Mouse (Mus musculus): ENCODE measurements around the gene Sox18. TPM values are rescaled to one million over a fixed set of nuclear protein-coding genes. Genes with fewer than 3 reads are reported as not detected.

Sox18 gene
- total and polyA plus RNA-seq, 3 experiments: 37.8 to 105 (median 46.2) TPM

- TF ChIP-seq EP300 (IDR thresholded peaks at IDR 0.05; ENCODE audit: insufficient read depth, low read depth, low read length) (no peak), CTCF (IDR thresholded peaks at IDR 0.05) (no peak), POLR2A (IDR thresholded peaks at IDR 0.05; ENCODE audit: insufficient read depth, low read depth, low read length) (no peak)
- H3K4me1 ChIP-seq (ENCODE audit: control insufficient read depth, insufficient read depth, low read length): no peaks in the 10 kb centered on the region
- no peaks in the 10 kb centered on the region for H3K27me3 ChIP-seq (ENCODE audit: control insufficient read depth, insufficient read depth, low read length)
- intact Hi-C loops (cut with DNase I): no loop called here
- no peak overlapping the region for H3K27ac ChIP-seq
- no peaks in the 10 kb centered on the region for H3K36me3 ChIP-seq (ENCODE audit: control insufficient read depth, insufficient read depth, low read length)
- no peak overlapping the region for H3K9ac ChIP-seq (ENCODE audit: low read depth, low read length)
- H3K79me2 ChIP-seq (replicated peaks; ENCODE audit: control insufficient read depth, insufficient read depth, low read length): 0 out of 2 replicates have a peak, but pooled peaks cover 1% of the 10 kb centered on the region
- WGBS: 94% methylated on average over 3 of the region's 3 CpGs
- H3K4me3 ChIP-seq: no peak overlapping the region
- DNase-seq: no peak
Observed at GRCm38 (mm10) chr2:181645666-181646065, 25.8 kb downstream of the Sox18 start.

GRCm38 (mm10) chr2:181644361-181644760 is 27.1 kb downstream of the Sox18 start:
- H3K4me3 ChIP-seq: no peak overlapping the region
- H3K27ac ChIP-seq: no peak overlapping the region
- TF ChIP-seq CTCF (IDR thresholded peaks at IDR 0.05) (peak; percentile 85), POLR2A (IDR thresholded peaks at IDR 0.05; ENCODE audit: insufficient read depth, low read depth, low read length) (no peak), EP300 (IDR thresholded peaks at IDR 0.05; ENCODE audit: insufficient read depth, low read depth, low read length) (0 out of 2 replicates have a peak, but pooled peaks have one; percentile 37)
- H3K79me2 ChIP-seq (replicated peaks; ENCODE audit: control insufficient read depth, insufficient read depth, low read length): 0 out of 2 replicates have a peak, but pooled peaks cover 1% of the 10 kb centered on the region
- no peaks in the 10 kb centered on the region for H3K27me3 ChIP-seq (ENCODE audit: control insufficient read depth, insufficient read depth, low read length)
- H3K9ac ChIP-seq (ENCODE audit: low read depth, low read length): no peak overlapping the region
- no peaks in the 10 kb centered on the region for H3K36me3 ChIP-seq (ENCODE audit: control insufficient read depth, insufficient read depth, low read length)
- no peak for DNase-seq
- no peaks in the 10 kb centered on the region for H3K4me1 ChIP-seq (ENCODE audit: control insufficient read depth, insufficient read depth, low read length)
- intact Hi-C loops (cut with DNase I): loop anchor here (5.0 kb wide), 1 partner anchor 38 kb away; the partner anchor contains the start of gene Tcea2
- WGBS: 90% methylated on average over 2 of the region's 2 CpGs

- Histone ChIP-seq H3K27me3 (ENCODE audit: control insufficient read depth, insufficient read depth, low read length) (no peaks in the 10 kb centered on the region), H3K4me3 (no peak overlapping the region), H3K4me1 (ENCODE audit: control insufficient read depth, insufficient read depth, low read length) (no peaks in the 10 kb centered on the region), H3K27ac (no peak overlapping the region), H3K79me2 (replicated peaks; ENCODE audit: control insufficient read depth, insufficient read depth, low read length) (no peaks in the 10 kb centered on the region), H3K36me3 (ENCODE audit: control insufficient read depth, insufficient read depth, low read length) (no peaks in the 10 kb centered on the region; the same call in none of the 2 replicates), H3K9ac (ENCODE audit: low read depth, low read length) (no peak overlapping the region)
- intact Hi-C loops (cut with DNase I): no loop called here
- TF ChIP-seq CTCF (IDR thresholded peaks at IDR 0.05) (no peak), POLR2A (IDR thresholded peaks at IDR 0.05; ENCODE audit: insufficient read depth, low read depth, low read length) (no peak), EP300 (IDR thresholded peaks at IDR 0.05; ENCODE audit: insufficient read depth, low read depth, low read length) (no peak)
- WGBS: 82% methylated on average over 3 of the region's 3 CpGs
- DNase-seq: no peak
Observed at GRCm38 (mm10) chr2:181635865-181636264, 35.6 kb downstream of the Sox18 start.

GRCm38 (mm10) chr2:181632624-181633023 is 38.8 kb downstream of the Sox18 start:
- H3K27me3 ChIP-seq (ENCODE audit: control insufficient read depth, insufficient read depth, low read length): no peaks in the 10 kb centered on the region
- no peaks in the 10 kb centered on the region for H3K4me1 ChIP-seq (ENCODE audit: control insufficient read depth, insufficient read depth, low read length)
- no peak for DNase-seq
- peaks cover 1% of the 10 kb centered on the region; the same call in 1 of the 2 replicates for H3K79me2 ChIP-seq (replicated peaks; ENCODE audit: control insufficient read depth, insufficient read depth, low read length)
- 99% methylated on average over 6 of the region's 6 CpGs for WGBS
- TF ChIP-seq EP300 (IDR thresholded peaks at IDR 0.05; ENCODE audit: insufficient read depth, low read depth, low read length) (no peak), POLR2A (IDR thresholded peaks at IDR 0.05; ENCODE audit: insufficient read depth, low read depth, low read length) (no peak), CTCF (IDR thresholded peaks at IDR 0.05) (no peak)
- no peaks in the 10 kb centered on the region; the same call in none of the 2 replicates for H3K36me3 ChIP-seq (ENCODE audit: control insufficient read depth, insufficient read depth, low read length)
- no peak overlapping the region for H3K4me3 ChIP-seq
- no peak overlapping the region for H3K9ac ChIP-seq (ENCODE audit: low read depth, low read length)
- intact Hi-C loops (cut with DNase I): no loop called here
- H3K27ac ChIP-seq: no peak overlapping the region

- TF ChIP-seq POLR2A (IDR thresholded peaks at IDR 0.05; ENCODE audit: insufficient read depth, low read depth, low read length): no peak
- no peak for TF ChIP-seq CTCF (IDR thresholded peaks at IDR 0.05)
- no peak for TF ChIP-seq EP300 (IDR thresholded peaks at IDR 0.05; ENCODE audit: insufficient read depth, low read depth, low read length)
- Histone ChIP-seq H3K36me3 (ENCODE audit: control insufficient read depth, insufficient read depth, low read length) (no peaks in the 10 kb centered on the region; the same call in 1 of the 2 replicates), H3K4me3 (no peak overlapping the region), H3K27me3 (ENCODE audit: control insufficient read depth, insufficient read depth, low read length) (no peaks in the 10 kb centered on the region), H3K27ac (no peak overlapping the region), H3K79me2 (replicated peaks; ENCODE audit: control insufficient read depth, insufficient read depth, low read length) (peaks cover 1% of the 10 kb centered on the region; the same call in 1 of the 2 replicates), H3K9ac (ENCODE audit: low read depth, low read length) (no peak overlapping the region), H3K4me1 (ENCODE audit: control insufficient read depth, insufficient read depth, low read length) (no peaks in the 10 kb centered on the region)
- intact Hi-C loops (cut with DNase I): loop anchor here (10.0 kb wide), 1 partner anchor 236 kb away; the partner anchor contains the start of gene Polr3k
- DNase-seq: no peak
Observed at GRCm38 (mm10) chr2:181628471-181628870, 43.0 kb downstream of the Sox18 start.

- Histone ChIP-seq H3K27me3 (ENCODE audit: control insufficient read depth, insufficient read depth, low read length) (no peaks in the 10 kb centered on the region), H3K27ac (no peak overlapping the region), H3K79me2 (replicated peaks; ENCODE audit: control insufficient read depth, insufficient read depth, low read length) (no peaks in the 10 kb centered on the region), H3K4me1 (ENCODE audit: control insufficient read depth, insufficient read depth, low read length) (no peaks in the 10 kb centered on the region), H3K4me3 (no peak overlapping the region), H3K9ac (ENCODE audit: low read depth, low read length) (no peak overlapping the region), H3K36me3 (ENCODE audit: control insufficient read depth, insufficient read depth, low read length) (no peaks in the 10 kb centered on the region)
- no peak for TF ChIP-seq POLR2A (IDR thresholded peaks at IDR 0.05; ENCODE audit: insufficient read depth, low read depth, low read length)
- peak; percentile 78 for TF ChIP-seq CTCF (IDR thresholded peaks at IDR 0.05)
- peak in 1 of 2 experiments; percentile 23 for DNase-seq
- intact Hi-C loops (cut with DNase I): loop anchor here (2.0 to 10.0 kb wide), 4 partner anchors 34 to 241 kb away; partner anchors contain the start of genes Gm29797 and Polr3k
Observed at GRCm38 (mm10) chr2:181623401-181623800, 48.0 kb downstream of the Sox18 start.

Other genes with a start within 250 kb of the Sox18 start
- 10 to 100 TPM; 10.7 to 13.2 TPM for gene Zbtb46, start 212.2 kb downstream of the Sox18 start, total RNA-seq (2021)
- gene Zbtb46, start 212.2 kb downstream of the Sox18 start, polyA plus RNA-seq (2012; rRNA removed): 8.3 and 14.9 TPM in 2 replicates
- gene Abhd16b, start 178.4 kb downstream of the Sox18 start, total RNA-seq (2021): not detected
- not detected in 2 replicates for gene Abhd16b, start 178.4 kb downstream of the Sox18 start, polyA plus RNA-seq (2012; rRNA removed)
- gene Tpd52l2, start 174.5 kb downstream of the Sox18 start, total RNA-seq (2021): 10 to 100 TPM; 56.8 to 58.7 TPM
- gene Tpd52l2, start 174.5 kb downstream of the Sox18 start, polyA plus RNA-seq (2012; rRNA removed): 61.1 and 93.6 TPM in 2 replicates
- gene Dnajc5, start 151.2 kb downstream of the Sox18 start, total RNA-seq (2021): 10 to 100 TPM; 62.3 to 71.5 TPM
- 43.4 and 68.9 TPM in 2 replicates for gene Dnajc5, start 151.2 kb downstream of the Sox18 start, polyA plus RNA-seq (2012; rRNA removed)
- 10 to 100 TPM; 31.3 to 32.5 TPM for gene Uckl1, start 86.7 kb downstream of the Sox18 start, total RNA-seq (2021)
- 115 and 156 TPM in 2 replicates for gene Uckl1, start 86.7 kb downstream of the Sox18 start, polyA plus RNA-seq (2012; rRNA removed)
- 10 to 100 TPM; 35.3 to 38.6 TPM for gene Prpf6, start 79.8 kb downstream of the Sox18 start, total RNA-seq (2021)
- gene Prpf6, start 79.8 kb downstream of the Sox18 start, polyA plus RNA-seq (2012; rRNA removed): 13.8 and 19.1 TPM in 2 replicates
- gene Zfp512b, start 78.8 kb downstream of the Sox18 start, total RNA-seq (2021): 10 to 100 TPM; 13.2 to 16.9 TPM
- 20.6 and 25.9 TPM in 2 replicates for gene Zfp512b, start 78.8 kb downstream of the Sox18 start, polyA plus RNA-seq (2012; rRNA removed)
- 1 to 10 TPM; 1.0 to 1.6 TPM for gene Samd10, start 72.4 kb downstream of the Sox18 start, total RNA-seq (2021)
- gene Samd10, start 72.4 kb downstream of the Sox18 start, polyA plus RNA-seq (2012; rRNA removed): 5.1 and 6.4 TPM in 2 replicates
- not detected for gene Gm29797, start 14.6 kb downstream of the Sox18 start, total RNA-seq (2021)
- gene Gm29797, start 14.6 kb downstream of the Sox18 start, polyA plus RNA-seq (2012; rRNA removed): 0.21 TPM in 1 of 2 replicates, not detected in the other
- gene Tcea2, start 8.7 kb upstream of the Sox18 start, total RNA-seq (2021): 1 to 10 TPM; 4.3 to 6.0 TPM
- gene Tcea2, start 8.7 kb upstream of the Sox18 start, polyA plus RNA-seq (2012; rRNA removed): 10.4 and 13.4 TPM in 2 replicates
- gene Rgs19, start 22.3 kb upstream of the Sox18 start, total RNA-seq (2021): 1 to 10 TPM; 6.7 to 8.0 TPM
- 22.8 and 24.5 TPM in 2 replicates for gene Rgs19, start 22.3 kb upstream of the Sox18 start, polyA plus RNA-seq (2012; rRNA removed)
- not detected for gene Lkaaear1, start 26.8 kb upstream of the Sox18 start, total RNA-seq (2021)
- 0.27 TPM in 1 of 2 replicates, not detected in the other for gene Lkaaear1, start 26.8 kb upstream of the Sox18 start, polyA plus RNA-seq (2012; rRNA removed)
- gene Oprl1, start 43.4 kb upstream of the Sox18 start, total RNA-seq (2021): not detected
- not detected in 2 replicates for gene Oprl1, start 43.4 kb upstream of the Sox18 start, polyA plus RNA-seq (2012; rRNA removed)
- gene Myt1, start 91.7 kb upstream of the Sox18 start, total RNA-seq (2021): not detected
- 0.02 TPM in 1 of 2 replicates, not detected in the other for gene Myt1, start 91.7 kb upstream of the Sox18 start, polyA plus RNA-seq (2012; rRNA removed)
- gene Pcmtd2, start 166.2 kb upstream of the Sox18 start, total RNA-seq (2021): 10 to 100 TPM; 45.5 to 52.7 TPM
- 32.8 and 51.0 TPM in 2 replicates for gene Pcmtd2, start 166.2 kb upstream of the Sox18 start, polyA plus RNA-seq (2012; rRNA removed)
- 1 to 10 TPM; 9.3 to 9.8 TPM for gene Polr3k, start 192.7 kb upstream of the Sox18 start, total RNA-seq (2021)
- 2.9 and 6.8 TPM in 2 replicates for gene Polr3k, start 192.7 kb upstream of the Sox18 start, polyA plus RNA-seq (2012; rRNA removed)